Mouse (Mus musculus): ENCODE data around the gene Tmprss11g.

Tmprss11g gene

GRCm38 (mm10) chr5:86518500-86518899 lies at the start of gene Tmprss11g:
TSS of gene Tmprss11g (minus strand) at chr5:86518600.
- DNase-seq (ENCODE audit: low spot score in 2 of 2): no peak

GRCm38 (mm10) chr5:86546693-86547092 lies 28.3 kb upstream of the Tmprss11g start:
- DNase-seq (ENCODE audit: low spot score in 2 of 2): no peak

GRCm38 (mm10) chr5:86540601-86541000 lies 22.2 kb upstream of the Tmprss11g start:
- no peak for DNase-seq (ENCODE audit: low spot score in 2 of 2)

GRCm38 (mm10) chr5:86528725-86529124 lies 10.3 kb upstream of the Tmprss11g start:
- no peak for DNase-seq (ENCODE audit: low spot score in 2 of 2)

DNA sequence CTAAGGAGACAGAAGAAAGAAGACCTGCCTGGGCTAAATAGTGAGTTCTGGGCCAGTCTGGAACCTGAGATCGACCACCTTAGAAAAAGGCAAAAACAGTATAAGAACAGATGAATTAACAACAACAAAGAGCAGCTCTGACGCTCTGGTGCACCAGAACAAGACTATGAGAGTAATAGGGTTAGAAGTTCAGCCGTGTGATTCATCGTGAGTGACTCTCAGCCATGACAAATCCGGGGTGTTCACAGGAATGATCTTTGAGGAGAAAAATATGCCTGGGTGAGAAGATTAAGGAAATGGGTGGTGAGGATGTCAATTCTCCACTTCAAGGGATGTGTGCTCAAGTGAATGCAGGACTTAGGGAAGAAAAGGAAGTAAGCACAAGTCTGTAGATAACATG lies 6.9 kb downstream of the Tmprss11g start:
- DNase-seq (ENCODE audit: low spot score in 2 of 2): no peak

- no peak for DNase-seq (ENCODE audit: low spot score in 2 of 2)
Observed at GRCm38 (mm10) chr5:86493453-86493852, 24.9 kb downstream of the Tmprss11g start.

DNA sequence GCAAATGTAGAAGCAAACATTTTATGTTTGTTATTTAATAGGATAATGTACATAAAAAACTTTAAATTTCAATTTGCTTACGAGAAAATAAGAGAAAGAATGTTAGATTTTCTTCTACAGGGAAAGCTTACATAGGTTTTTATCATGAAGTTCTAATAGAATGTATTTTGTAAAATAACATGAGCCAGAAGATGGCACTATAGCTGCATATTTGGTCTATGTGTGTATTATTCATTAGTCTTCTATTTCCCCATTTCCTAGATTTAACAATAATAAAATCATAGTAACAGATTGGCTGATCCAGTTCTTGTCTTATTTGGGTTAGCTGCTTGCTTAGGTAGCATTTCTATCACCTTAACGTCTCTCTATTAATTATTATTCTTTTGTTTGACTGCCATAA lies 35.8 kb downstream of the Tmprss11g start:
- DNase-seq (ENCODE audit: low spot score in 2 of 2): no peak

GRCm38 (mm10) chr5:86482031-86482430 lies 36.4 kb downstream of the Tmprss11g start:
- DNase-seq (ENCODE audit: low spot score in 2 of 2): no peak

GRCm38 (mm10) chr5:86473859-86474258 lies 44.5 kb downstream of the Tmprss11g start:
- no peak for DNase-seq (ENCODE audit: low spot score in 2 of 2)

- DNase-seq (ENCODE audit: low spot score in 2 of 2): no peak
Observed at GRCm38 (mm10) chr5:86468890-86469289, 49.5 kb downstream of the Tmprss11g start, which contains the start of gene Tmprss11a. TSS of gene Tmprss11a (minus strand) at chr5:86468990.

DNA sequence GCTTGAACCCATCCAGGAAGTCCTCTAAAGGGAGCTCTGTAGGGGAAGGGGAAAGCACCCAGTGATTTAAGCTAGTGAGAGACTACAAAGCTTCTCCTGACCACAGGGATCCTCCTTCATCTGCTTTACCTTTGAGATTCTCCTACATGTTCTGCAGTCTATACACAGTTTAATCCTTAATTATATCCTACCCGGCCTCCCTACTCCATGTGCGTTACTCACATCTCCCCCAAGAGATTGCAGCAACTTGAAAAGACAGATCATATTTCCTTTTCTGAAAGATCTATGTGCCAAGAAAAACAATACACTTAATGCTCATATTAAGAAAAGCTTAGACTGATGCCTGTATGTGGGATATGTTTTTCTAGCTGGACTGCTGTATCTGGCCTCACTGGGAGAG lies 79.1 kb downstream of the Tmprss11g start:
- DNase-seq (ENCODE audit: low spot score in 2 of 2): no peak

DNA sequence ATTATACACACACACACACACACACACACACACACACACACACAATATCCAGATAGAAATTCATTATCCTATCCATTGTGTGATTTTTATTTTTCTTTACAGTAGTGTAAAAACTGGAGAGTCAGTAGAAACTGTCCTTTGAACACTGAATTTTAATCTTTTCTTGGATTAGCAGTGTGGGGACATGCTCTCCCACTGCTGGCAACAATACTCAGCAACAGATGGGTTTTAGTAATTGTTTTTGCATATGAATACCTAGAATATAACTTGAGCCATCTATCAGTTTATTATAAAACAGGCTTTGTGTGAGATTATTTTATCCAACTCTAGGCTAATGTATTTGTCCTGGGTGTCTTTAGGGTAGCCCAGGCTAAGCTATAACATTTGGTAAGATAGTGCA lies 79.9 kb downstream of the Tmprss11g start:
- DNase-seq (ENCODE audit: low spot score in 2 of 2): no peak

All from natural killer cell, adult 2 months (primary cell).